Mouse (Mus musculus) common myeloid progenitor, adult 5-6 weeks (primary cell): Measurements from ENCODE around the gene Dph2. TPM values are rescaled to one million over a fixed set of nuclear protein-coding genes. Genes with fewer than 3 reads are reported as not detected.

Experiments
- ATAC-seq: replicated peaks from 2 replicates; pipeline ENCODE4 v1.8.0; 2016; ENCODE audit warnings: low read depth, mild to moderate bottlenecking, moderate TSS enrichment, inconsistent platforms; ENCODE audit not compliant: poor library complexity, severe bottlenecking
- total RNA-seq: library from RNA; stranded (forward); fragments of 200-1000, 187-1606 nt; gene quantifications from 2 replicates; pipeline ENCODE4 v1.2.3, GENCODE M21; 2017

Gene Dph2
- total RNA-seq, 1 experiment from 2014 or later: 7.0 TPM

DNA sequence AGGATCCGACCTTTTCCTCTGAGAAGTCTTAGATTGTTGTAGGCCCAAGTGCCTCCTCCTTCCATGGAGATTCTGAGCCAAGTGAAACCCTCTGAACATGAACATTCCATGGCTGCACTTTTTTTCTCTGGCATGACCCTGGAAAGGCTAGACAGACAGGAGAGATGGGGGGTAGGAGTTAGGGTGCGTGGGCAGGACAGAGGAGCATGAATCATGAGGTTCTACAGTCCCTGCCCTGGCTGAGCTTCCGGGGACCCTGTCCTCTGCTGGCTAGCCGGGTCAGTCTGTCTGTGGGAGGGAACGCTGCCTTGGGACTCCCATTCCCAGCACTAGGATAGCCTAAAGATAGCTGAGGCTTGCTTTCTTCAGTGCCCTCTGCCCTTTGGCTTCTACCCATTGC, 47.4 kb downstream of the Dph2 start:
- no peak for ATAC-seq

DNA sequence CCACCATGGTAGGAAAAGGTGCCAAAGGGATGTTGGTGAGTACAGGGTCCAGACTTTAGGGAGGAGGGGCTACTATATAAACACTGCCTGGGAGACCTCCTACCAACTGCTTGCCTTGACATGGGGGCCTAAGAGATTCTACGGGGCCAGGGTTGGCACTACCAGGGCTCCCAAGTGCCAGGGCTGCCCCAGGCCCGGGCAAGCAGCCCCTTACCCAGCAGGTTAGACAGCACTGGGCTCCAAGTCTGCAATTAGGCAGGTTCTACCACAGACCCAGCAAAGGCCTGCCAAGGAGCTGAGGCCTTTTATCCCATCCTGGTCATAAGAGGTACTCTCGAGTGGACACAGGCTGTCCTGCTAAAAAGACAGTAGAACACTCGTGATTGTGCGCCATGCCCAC, 48.7 kb downstream of the Dph2 start:
- ATAC-seq: no peak

DNA sequence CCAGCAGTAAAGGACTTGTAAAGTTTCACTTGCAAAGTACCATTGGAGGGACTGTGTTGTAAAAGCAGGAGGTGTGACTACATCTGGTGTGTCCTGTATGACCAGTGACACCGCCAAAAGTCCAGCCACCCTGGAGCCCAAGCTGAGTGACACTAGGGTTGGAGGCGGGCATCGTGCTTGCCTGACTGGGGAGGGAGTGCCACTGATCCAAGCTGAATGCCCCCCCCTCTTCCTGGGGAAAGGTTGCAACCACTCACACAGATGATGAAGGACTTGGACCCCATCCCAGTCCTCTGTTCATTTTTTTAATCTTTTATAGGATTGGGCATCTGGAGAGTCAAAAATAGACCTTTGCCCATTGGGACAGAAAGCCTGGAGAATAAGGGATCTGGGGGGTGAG, 50.3 kb downstream of the Dph2 start:
- ATAC-seq: no peak

DNA sequence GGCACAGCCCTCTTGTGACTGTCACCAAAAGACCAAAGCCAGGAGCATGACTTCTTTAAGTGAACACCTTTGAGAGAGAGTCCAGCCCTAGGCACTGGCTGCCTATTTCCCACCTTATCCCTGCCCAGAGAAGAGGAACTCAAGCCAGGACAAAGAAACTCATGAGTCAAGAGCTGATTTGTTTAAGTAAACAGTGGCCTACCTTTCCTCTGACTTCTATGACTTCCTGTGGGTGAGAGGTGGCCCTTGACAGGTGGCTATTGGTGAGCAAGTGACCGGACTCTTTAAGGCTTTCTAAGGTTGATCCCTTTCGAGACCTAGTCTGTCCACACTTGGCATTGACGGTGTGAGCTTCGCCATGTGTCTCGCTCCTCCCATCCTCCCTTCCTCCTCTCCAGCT, 51.0 kb downstream of the Dph2 start:
- ATAC-seq: no peak

DNA sequence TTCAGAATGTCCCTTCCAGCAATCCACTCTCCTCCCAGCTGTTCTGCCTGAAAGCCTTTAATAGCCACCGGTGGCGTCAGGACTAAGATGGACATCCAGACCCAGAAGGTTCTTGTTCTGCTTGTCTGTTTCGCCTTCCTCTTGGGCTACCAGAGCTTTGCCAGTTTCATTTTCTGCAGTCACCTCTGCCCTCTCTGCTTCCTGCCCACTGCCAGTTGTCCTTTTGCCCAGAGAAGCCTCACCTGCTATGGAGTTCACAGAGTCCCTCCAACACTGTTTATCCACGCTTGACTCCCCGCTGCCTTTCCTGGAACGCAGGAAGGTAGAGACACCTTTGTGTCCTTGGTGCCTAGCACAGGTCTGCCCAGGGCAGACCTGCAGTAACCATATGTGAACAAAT, 52.5 kb downstream of the Dph2 start:
- no peak for ATAC-seq

Other genes with a start within 250 kb of the Dph2 start
- 24.5 and 29.5 TPM in 2 replicates for gene Dmap1, start 209.8 kb downstream of the Dph2 start, total RNA-seq
- gene Gm12845, start 167.6 kb downstream of the Dph2 start, total RNA-seq: not detected in 2 replicates
- gene Klf17, start 126.4 kb downstream of the Dph2 start, total RNA-seq: not detected in 2 replicates
- gene Slc6a9, start 57.5 kb downstream of the Dph2 start, total RNA-seq: 0.68 and 1.9 TPM in 2 replicates
- 0.15 and 0.32 TPM in 2 replicates for gene Ccdc24, start 19.5 kb downstream of the Dph2 start, total RNA-seq
- 0.34 TPM in 1 of 2 replicates, not detected in the other for gene B4galt2, start 8.5 kb downstream of the Dph2 start, total RNA-seq
- 54.1 and 85.0 TPM in 2 replicates for gene Atp6v0b, start 4.7 kb downstream of the Dph2 start, total RNA-seq
- gene Ipo13, start 23.0 kb upstream of the Dph2 start, total RNA-seq: 11.3 and 17.9 TPM in 2 replicates
- gene Artn, start 37.7 kb upstream of the Dph2 start, total RNA-seq: not detected in 2 replicates
- 9.2 and 11.0 TPM in 2 replicates for gene St3gal3, start 242.9 kb upstream of the Dph2 start, total RNA-seq